Mouse (Mus musculus): ENCODE data around the gene Src. TPM values are rescaled to one million over a fixed set of nuclear protein-coding genes. Genes with fewer than 3 reads are reported as not detected.
A peak's percentile ranks its signal among the peaks of the same experiment; 100 is the strongest.

The Src gene
- polyA plus RNA-seq, 1 experiment from 2014 or later = 11.8 TPM

DNA sequence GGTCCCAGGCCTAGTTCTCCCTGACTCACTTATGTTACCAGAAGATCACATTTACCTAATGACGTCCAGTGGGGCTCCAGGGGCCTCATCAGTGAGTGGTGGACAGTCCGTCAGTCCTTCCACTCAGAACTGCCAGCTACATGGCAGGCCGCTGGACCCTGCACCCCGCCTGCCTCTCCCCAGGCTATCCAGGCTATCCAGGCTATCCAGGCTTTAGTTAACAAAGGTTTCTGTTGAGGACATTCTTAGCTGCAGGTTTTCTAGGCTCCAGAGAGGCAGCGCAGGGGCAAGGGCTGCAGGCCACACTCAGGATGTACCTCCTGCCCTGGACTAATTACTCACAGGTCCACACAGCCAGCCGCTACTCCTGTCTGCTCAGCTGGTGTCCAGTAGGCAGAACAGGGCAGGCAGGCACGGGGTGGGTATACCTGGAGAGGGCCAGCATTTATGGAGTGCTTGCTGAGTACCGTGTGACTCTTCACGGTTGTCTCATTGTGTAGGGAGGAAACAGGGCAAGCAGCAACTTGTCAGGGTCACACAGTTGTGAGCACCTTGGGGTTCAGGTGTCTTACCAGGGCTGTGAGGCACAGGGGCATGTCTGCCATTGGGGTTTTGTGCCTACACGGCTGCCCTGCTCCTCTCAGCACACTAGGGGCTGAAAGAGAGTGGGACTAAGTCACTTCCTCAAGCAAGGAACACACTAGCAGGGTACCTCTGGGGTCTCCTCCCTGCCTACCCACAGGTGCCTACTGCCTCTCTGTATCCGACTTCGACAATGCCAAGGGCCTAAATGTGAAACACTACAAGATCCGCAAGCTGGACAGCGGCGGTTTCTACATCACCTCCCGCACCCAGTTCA lies 45.9 kb downstream of the Src start:
- H3K9me3 ChIP-seq (ENCODE audit: control insufficient read depth, low read length) = no peaks in the 10 kb centered on the region
- H3K27ac ChIP-seq (ENCODE audit: low read length) = peak overlapping the region; percentile 84
- H3K4me3 ChIP-seq (ENCODE audit: low read length) = no peak overlapping the region
- no peaks in the 10 kb centered on the region for H3K27me3 ChIP-seq (replicated peaks; ENCODE audit: control insufficient read depth, insufficient read depth, low read length)
- peaks cover 38% of the 10 kb centered on the region for H3K4me1 ChIP-seq (ENCODE audit: control insufficient read depth, insufficient read depth, low read length)
- peak overlapping the region; percentile 57; the same call in 1 of the 2 replicates for H3K9ac ChIP-seq (ENCODE audit: low read depth, low read length)
- ATAC-seq = peak; percentile 12
- 41% methylated on average over 16 of the region's 16 CpGs for WGBS
- H3K36me3 ChIP-seq (ENCODE audit: control insufficient read depth, insufficient read depth, low read length) = 0 out of 2 replicates have a peak, but pooled peaks cover 8% of the 10 kb centered on the region
- peak overlapping the region; percentile 20; the same call in 1 of the 2 replicates for H3K4me2 ChIP-seq (ENCODE audit: low read depth, low read length)

DNA sequence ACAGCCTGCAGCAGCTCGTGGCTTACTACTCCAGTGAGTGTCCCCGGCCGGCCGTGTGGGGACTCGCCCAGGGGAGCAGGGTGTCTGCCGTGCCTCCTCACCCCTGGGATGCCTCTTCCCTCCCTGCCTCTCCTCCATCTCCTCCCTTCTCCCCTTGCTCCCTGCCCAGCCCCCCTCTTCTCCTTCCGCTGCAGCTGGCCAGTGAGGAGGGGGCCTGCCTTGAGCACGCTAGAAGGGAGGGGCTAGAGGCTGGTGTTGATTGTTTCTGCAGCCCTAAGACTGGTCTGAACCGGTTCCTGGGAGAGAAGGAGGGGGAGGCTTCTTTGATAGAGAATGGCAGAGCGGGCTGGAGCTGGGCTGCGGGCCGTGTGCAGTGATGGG lies 46.5 kb downstream of the Src start:
- Histone ChIP-seq H3K36me3 (ENCODE audit: control insufficient read depth, insufficient read depth, low read length) (0 out of 2 replicates have a peak, but pooled peaks cover 10% of the 10 kb centered on the region), H3K4me2 (ENCODE audit: low read depth, low read length) (peak overlapping the region; percentile 20; the same call in 1 of the 2 replicates), H3K4me1 (ENCODE audit: control insufficient read depth, insufficient read depth, low read length) (peaks cover 38% of the 10 kb centered on the region), H3K4me3 (ENCODE audit: low read length) (no peak overlapping the region), H3K27ac (ENCODE audit: low read length) (peak overlapping the region; percentile 84), H3K27me3 (replicated peaks; ENCODE audit: control insufficient read depth, insufficient read depth, low read length) (no peaks in the 10 kb centered on the region), H3K9ac (ENCODE audit: low read depth, low read length) (peak overlapping the region; percentile 57), H3K9me3 (ENCODE audit: control insufficient read depth, low read length) (no peaks in the 10 kb centered on the region)
- 13% methylated on average over 11 of the region's 12 CpGs for WGBS
- peak; percentile 88 for ATAC-seq

DNA sequence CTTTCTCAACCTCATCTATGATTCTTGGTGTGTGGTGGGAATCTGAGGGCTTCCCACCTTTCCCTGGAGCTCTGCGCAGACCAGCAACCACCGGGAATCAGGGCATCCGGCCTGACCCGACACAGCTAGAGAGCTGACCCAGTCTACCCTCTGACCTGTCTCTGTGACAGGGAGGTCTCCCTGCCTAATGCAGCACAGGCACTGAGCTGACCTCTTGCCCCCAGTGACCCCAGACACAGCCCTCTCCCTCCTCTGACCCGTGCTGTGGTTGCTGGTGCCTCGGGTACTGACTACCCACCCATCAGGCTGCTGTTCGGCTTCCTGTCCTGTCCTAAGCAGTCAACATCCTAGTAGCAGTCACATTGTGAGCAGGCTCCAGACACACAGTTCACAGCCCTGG lies 48.6 kb downstream of the Src start:
- Histone ChIP-seq H3K27ac (ENCODE audit: low read length) (no peak overlapping the region), H3K36me3 (ENCODE audit: control insufficient read depth, insufficient read depth, low read length) (peaks cover 12% of the 10 kb centered on the region), H3K9ac (ENCODE audit: low read depth, low read length) (no peak overlapping the region), H3K4me2 (ENCODE audit: low read depth, low read length) (no peak overlapping the region), H3K4me3 (ENCODE audit: low read length) (no peak overlapping the region), H3K9me3 (ENCODE audit: control insufficient read depth, low read length) (no peaks in the 10 kb centered on the region), H3K4me1 (ENCODE audit: control insufficient read depth, insufficient read depth, low read length) (peaks cover 40% of the 10 kb centered on the region), H3K27me3 (replicated peaks; ENCODE audit: control insufficient read depth, insufficient read depth, low read length) (no peaks in the 10 kb centered on the region)
- 52% methylated on average over 7 of the region's 7 CpGs for WGBS
- ATAC-seq = no peak

DNA sequence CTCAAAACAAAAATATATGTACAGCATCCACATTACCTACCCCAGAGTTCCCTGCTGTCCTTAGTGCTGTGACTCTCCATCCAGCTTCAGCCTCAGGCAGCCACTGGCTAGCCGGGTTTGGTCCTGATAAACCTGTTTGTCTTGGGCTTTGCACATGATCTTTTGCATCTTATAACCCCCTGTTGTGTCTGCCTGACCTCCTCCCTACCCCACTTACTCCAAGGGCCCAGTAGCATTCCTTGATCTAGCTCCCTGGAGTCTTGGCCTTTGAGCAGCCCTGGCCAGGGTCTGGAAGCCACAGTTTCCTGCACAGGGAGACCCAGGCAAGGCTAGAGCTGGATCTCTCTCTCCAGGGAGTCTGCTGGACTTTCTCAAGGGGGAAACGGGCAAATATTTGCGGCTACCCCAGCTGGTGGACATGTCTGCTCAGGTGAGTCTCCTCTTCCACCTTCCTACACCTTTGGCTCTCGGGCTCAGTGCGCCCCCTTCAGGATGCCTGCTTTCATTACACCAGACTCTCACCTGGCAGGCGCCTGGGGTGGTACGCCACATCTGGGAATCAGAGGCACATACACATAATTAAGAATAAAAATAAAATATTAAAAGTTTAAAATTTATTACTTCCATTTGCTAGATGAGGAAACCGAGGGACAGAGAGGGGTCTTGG lies 50.0 kb downstream of the Src start:
- Histone ChIP-seq H3K27ac (ENCODE audit: low read length) (no peak overlapping the region), H3K36me3 (ENCODE audit: control insufficient read depth, insufficient read depth, low read length) (peaks cover 12% of the 10 kb centered on the region), H3K4me2 (ENCODE audit: low read depth, low read length) (no peak overlapping the region), H3K4me1 (ENCODE audit: control insufficient read depth, insufficient read depth, low read length) (peaks cover 34% of the 10 kb centered on the region), H3K4me3 (ENCODE audit: low read length) (no peak overlapping the region), H3K27me3 (replicated peaks; ENCODE audit: control insufficient read depth, insufficient read depth, low read length) (no peaks in the 10 kb centered on the region), H3K9me3 (ENCODE audit: control insufficient read depth, low read length) (no peaks in the 10 kb centered on the region), H3K9ac (ENCODE audit: low read depth, low read length) (no peak overlapping the region)
- WGBS = 62% methylated on average over 8 of the region's 8 CpGs
- ATAC-seq = no peak

DNA sequence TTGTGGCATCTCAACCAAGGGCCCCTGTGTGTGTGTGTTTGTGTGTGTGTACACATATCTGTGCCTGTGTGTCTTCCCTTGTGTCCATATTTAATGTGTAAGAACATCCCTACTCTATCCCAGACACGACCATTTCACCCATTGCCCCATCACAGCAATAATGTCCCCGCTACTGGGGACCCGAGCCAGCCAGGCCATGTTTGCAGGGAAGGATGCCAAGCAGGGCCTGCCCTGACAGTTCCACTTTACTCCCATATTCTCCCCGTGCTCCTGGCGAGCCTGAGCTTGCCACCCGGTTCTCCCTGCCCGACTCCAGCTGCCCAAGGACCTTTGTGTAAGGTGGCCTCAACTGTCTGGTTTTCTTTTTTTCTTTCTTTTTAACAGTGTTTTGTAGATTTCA lies 53.0 kb downstream of the Src start:
- Histone ChIP-seq H3K27me3 (replicated peaks; ENCODE audit: control insufficient read depth, insufficient read depth, low read length) (no peaks in the 10 kb centered on the region), H3K4me2 (ENCODE audit: low read depth, low read length) (no peak overlapping the region), H3K9ac (ENCODE audit: low read depth, low read length) (no peak overlapping the region), H3K4me3 (ENCODE audit: low read length) (no peak overlapping the region), H3K4me1 (ENCODE audit: control insufficient read depth, insufficient read depth, low read length) (peaks cover 32% of the 10 kb centered on the region), H3K9me3 (ENCODE audit: control insufficient read depth, low read length) (no peaks in the 10 kb centered on the region), H3K36me3 (ENCODE audit: control insufficient read depth, insufficient read depth, low read length) (peaks cover 12% of the 10 kb centered on the region), H3K27ac (ENCODE audit: low read length) (peak overlapping the region; percentile 3)
- ATAC-seq = no peak
- WGBS = 55% methylated on average over 7 of the region's 7 CpGs

DNA sequence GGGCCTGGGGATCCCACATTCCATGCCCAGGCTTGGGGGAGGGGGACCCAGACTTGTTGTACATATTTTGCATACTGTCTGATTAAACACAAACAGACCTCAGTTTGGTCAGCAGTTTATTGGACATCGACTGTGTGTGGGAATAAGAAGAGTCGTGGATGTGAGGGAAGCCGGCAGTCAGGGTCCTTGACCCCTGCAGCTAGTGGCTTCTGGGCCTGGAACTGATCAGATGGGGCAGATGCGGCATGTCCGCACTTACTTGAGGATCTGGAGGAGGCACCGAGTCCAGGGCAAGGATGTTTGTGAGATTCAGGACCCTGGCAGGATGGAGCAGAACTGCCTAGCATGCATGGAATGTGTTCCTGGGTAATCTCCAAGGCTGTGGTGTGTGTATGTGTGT lies 53.5 kb downstream of the Src start:
- no peak overlapping the region for H3K4me2 ChIP-seq (ENCODE audit: low read depth, low read length)
- WGBS = 37% methylated on average over 6 of the region's 6 CpGs

DNA sequence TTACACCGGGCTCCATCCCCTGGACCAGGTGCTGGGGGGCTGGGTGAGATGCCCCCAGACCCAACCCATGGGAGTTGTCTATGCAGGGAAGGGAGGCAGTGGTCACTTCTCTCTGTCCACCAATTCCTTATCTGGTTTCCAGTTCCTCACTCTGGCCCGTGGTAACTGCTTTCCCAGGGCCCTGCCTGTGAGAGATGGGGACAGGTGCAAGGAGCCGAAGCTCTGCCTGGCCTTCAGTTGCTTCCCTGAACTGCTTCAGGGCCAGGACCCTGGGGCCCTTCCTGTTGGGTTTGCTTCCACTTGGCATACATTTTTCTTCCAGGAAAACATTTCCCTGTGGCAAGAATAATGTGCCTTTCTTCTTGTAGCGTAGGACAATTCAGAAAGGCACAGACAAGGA lies 54.2 kb downstream of the Src start:
- Histone ChIP-seq H3K4me1 (ENCODE audit: control insufficient read depth, insufficient read depth, low read length) (peaks cover 32% of the 10 kb centered on the region), H3K27me3 (replicated peaks; ENCODE audit: control insufficient read depth, insufficient read depth, low read length) (no peaks in the 10 kb centered on the region), H3K27ac (ENCODE audit: low read length) (no peak overlapping the region), H3K4me2 (ENCODE audit: low read depth, low read length) (no peak overlapping the region), H3K36me3 (ENCODE audit: control insufficient read depth, insufficient read depth, low read length) (peaks cover 12% of the 10 kb centered on the region), H3K9me3 (ENCODE audit: control insufficient read depth, low read length) (no peaks in the 10 kb centered on the region), H3K9ac (ENCODE audit: low read depth, low read length) (no peak overlapping the region), H3K4me3 (ENCODE audit: low read length) (no peak overlapping the region)
- 58% methylated on average over 4 of the region's 4 CpGs for WGBS
- no peak for ATAC-seq

More for the DNA sequence above, 53.5 kb downstream of the Src start:
- Histone ChIP-seq H3K27ac (ENCODE audit: low read length) (peak overlapping the region; percentile 3), H3K36me3 (ENCODE audit: control insufficient read depth, insufficient read depth, low read length) (peaks cover 12% of the 10 kb centered on the region), H3K9ac (ENCODE audit: low read depth, low read length) (no peak overlapping the region), H3K4me1 (ENCODE audit: control insufficient read depth, insufficient read depth, low read length) (peaks cover 32% of the 10 kb centered on the region), H3K27me3 (replicated peaks; ENCODE audit: control insufficient read depth, insufficient read depth, low read length) (no peaks in the 10 kb centered on the region), H3K9me3 (ENCODE audit: control insufficient read depth, low read length) (no peaks in the 10 kb centered on the region), H3K4me3 (ENCODE audit: low read length) (no peak overlapping the region)
- no peak for ATAC-seq

DNA sequence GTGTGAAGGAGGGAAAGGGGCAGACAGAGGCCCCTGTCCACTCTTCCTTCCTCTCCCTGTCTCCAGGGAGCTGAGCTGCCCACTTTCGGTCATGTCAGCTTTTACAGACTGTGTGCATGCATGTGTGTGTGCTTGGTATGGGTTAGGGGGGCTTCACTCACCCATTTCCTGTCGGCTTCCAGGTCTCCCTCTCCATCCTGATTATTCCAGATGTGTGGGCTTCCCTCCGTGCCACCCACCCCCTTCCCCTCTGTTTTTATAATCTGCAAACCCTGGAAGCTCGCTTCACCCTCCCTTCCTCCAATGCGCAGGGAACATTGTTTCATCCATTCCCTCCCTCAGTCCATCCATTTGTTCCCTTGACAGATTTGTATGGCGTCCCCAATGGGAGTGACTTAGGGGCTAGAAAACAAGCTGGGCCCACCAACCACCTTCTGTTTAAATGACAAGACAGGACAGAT lies 56.1 kb downstream of the Src start:
- H3K4me2 ChIP-seq (ENCODE audit: low read depth, low read length) = no peak overlapping the region
- peaks cover 10% of the 10 kb centered on the region for H3K36me3 ChIP-seq (ENCODE audit: control insufficient read depth, insufficient read depth, low read length)
- 44% methylated on average over 6 of the region's 6 CpGs for WGBS
- peaks cover 32% of the 10 kb centered on the region for H3K4me1 ChIP-seq (ENCODE audit: control insufficient read depth, insufficient read depth, low read length)
- ATAC-seq = no peak; the same call in 1 of the 2 replicates
- H3K27me3 ChIP-seq (replicated peaks; ENCODE audit: control insufficient read depth, insufficient read depth, low read length) = no peaks in the 10 kb centered on the region
- no peaks in the 10 kb centered on the region for H3K9me3 ChIP-seq (ENCODE audit: control insufficient read depth, low read length)
- H3K9ac ChIP-seq (ENCODE audit: low read depth, low read length) = no peak overlapping the region
- no peak overlapping the region for H3K4me3 ChIP-seq (ENCODE audit: low read length)
- H3K27ac ChIP-seq (ENCODE audit: low read length) = peak overlapping the region; percentile 18; the same call in 1 of the 2 replicates
